Mouse (Mus musculus): ENCODE measurements around the gene Ddc. TPM values are rescaled to one million over a fixed set of nuclear protein-coding genes. Genes with fewer than 3 reads are reported as not detected.

The Ddc gene
- polyA plus RNA-seq, 1 experiment from 2014 or later, result 19.2 TPM

DNA sequence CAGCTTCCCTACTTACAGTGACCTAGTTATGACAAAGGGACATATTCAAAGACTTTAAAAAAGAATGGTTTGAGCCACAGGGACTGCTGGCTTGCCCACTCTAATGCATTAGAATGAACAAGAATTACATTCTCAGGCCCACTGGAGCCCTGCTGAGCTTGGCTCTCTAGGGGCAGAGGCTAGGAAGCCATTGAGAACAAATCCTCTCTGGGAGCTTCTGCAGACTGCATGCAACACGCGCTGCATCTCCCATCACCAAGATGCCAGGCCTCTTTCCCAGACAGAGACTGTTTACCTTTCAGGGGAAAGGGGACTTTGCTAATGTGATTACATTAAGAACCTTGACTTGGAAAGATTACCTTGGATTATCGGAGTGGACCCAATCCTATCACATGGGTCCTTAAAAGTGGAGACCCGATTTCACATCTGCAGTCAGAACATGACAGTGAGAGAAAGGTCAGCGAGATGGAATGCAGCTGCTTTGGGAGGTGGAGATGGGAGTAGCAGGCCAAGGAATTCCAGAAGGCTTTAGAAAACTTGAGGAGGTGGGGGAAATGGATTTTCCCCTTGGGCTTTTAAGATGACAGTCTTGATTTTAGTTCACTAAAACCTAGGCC lies 26.6 kb downstream of the Ddc start:
- Histone ChIP-seq H3K4me2 (replicated peaks; ENCODE audit: low read depth) (no peak overlapping the region), H3K9me3 (ENCODE audit: control insufficient read depth) (no peaks in the 10 kb centered on the region), H3K36me3 (ENCODE audit: control insufficient read depth, insufficient read depth) (no peaks in the 10 kb centered on the region), H3K9ac (ENCODE audit: low read depth, low read length) (no peak overlapping the region), H3K4me3 (ENCODE audit: low read depth, low read length) (no peak overlapping the region), H3K27ac (ENCODE audit: low read depth, low read length) (no peak overlapping the region), H3K27me3 (replicated peaks; ENCODE audit: control insufficient read depth, insufficient read depth, low read length) (no peaks in the 10 kb centered on the region), H3K4me1 (replicated peaks; ENCODE audit: control insufficient read depth, insufficient read depth, low read length) (peaks cover 2% of the 10 kb centered on the region; the same call in 1 of the 2 replicates)
- ATAC-seq, result no peak
- 46% methylated on average over 5 of the region's 5 CpGs for WGBS
- no peak for TF ChIP-seq CTCF (IDR thresholded peaks at IDR 0.05; ENCODE audit: low read depth)

DNA sequence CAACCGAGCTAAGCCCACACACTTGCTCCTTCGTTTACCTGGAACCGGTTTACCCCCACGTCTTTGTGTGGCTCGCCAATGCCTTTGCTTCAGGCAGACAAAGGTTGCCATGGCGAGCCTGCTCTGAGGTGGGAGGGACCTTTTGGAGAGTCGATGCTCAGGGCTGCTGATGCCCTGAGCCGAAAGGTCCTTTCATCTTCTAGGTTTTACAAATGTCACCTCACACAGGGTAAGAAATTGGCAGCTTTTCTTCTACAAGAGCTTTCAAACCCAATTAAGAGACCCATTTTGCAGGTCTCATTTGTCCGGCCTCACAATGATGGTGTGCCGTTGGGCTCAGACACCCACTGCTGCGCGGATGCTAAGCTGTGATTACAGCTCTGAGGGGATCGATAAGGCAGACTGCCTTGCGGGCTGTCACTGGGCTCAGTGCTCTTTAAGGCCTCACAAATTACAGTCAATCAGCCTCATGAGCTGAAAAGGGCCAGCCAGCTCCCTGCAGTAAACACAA lies 29.9 kb downstream of the Ddc start:
- no peak overlapping the region for H3K4me2 ChIP-seq (replicated peaks; ENCODE audit: low read depth)

DNA sequence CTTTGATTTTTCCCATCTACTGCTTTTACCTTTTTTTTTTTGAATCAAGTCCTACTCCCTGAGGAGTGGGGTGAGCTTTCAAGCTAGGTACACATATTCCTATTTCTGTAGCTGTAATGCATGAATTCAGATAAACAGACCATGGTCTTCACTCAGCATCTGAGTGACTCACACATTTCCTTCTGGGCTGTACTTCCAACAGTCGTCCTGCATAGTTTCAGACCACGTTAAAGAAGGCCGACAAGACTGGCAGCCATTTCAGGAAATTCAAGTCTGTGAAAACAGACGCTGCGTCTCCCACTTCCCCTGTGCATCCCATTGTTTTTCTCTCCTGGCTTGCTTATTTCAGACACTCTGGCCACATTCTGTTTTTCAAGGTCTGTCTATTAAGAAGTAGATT lies 31.2 kb downstream of the Ddc start:
- H3K4me3 ChIP-seq (ENCODE audit: low read depth, low read length), result no peak overlapping the region
- no peaks in the 10 kb centered on the region for H3K27me3 ChIP-seq (replicated peaks; ENCODE audit: control insufficient read depth, insufficient read depth, low read length)
- ATAC-seq, result no peak
- no peak overlapping the region for H3K9ac ChIP-seq (ENCODE audit: low read depth, low read length)
- H3K4me1 ChIP-seq (replicated peaks; ENCODE audit: control insufficient read depth, insufficient read depth, low read length), result peaks cover 1% of the 10 kb centered on the region; the same call in 1 of the 2 replicates
- H3K4me2 ChIP-seq (replicated peaks; ENCODE audit: low read depth), result no peak overlapping the region
- no peaks in the 10 kb centered on the region for H3K9me3 ChIP-seq (ENCODE audit: control insufficient read depth)
- 62% methylated on average over 5 of the region's 5 CpGs for WGBS
- H3K27ac ChIP-seq (ENCODE audit: low read depth, low read length), result no peak overlapping the region
- TF ChIP-seq CTCF (IDR thresholded peaks at IDR 0.05; ENCODE audit: low read depth), result no peak
- H3K36me3 ChIP-seq (ENCODE audit: control insufficient read depth, insufficient read depth), result no peaks in the 10 kb centered on the region; the same call in 1 of the 2 replicates

More for the DNA sequence above, 29.9 kb downstream of the Ddc start:
- ATAC-seq, result no peak
- H3K4me1 ChIP-seq (replicated peaks; ENCODE audit: control insufficient read depth, insufficient read depth, low read length), result peaks cover 2% of the 10 kb centered on the region; the same call in 1 of the 2 replicates
- H3K4me3 ChIP-seq (ENCODE audit: low read depth, low read length), result no peak overlapping the region
- H3K9me3 ChIP-seq (ENCODE audit: control insufficient read depth), result no peaks in the 10 kb centered on the region
- H3K9ac ChIP-seq (ENCODE audit: low read depth, low read length), result no peak overlapping the region
- no peaks in the 10 kb centered on the region for H3K27me3 ChIP-seq (replicated peaks; ENCODE audit: control insufficient read depth, insufficient read depth, low read length)
- TF ChIP-seq CTCF (IDR thresholded peaks at IDR 0.05; ENCODE audit: low read depth), result no peak
- no peaks in the 10 kb centered on the region; the same call in 1 of the 2 replicates for H3K36me3 ChIP-seq (ENCODE audit: control insufficient read depth, insufficient read depth)
- no peak overlapping the region for H3K27ac ChIP-seq (ENCODE audit: low read depth, low read length)
- 48% methylated on average over 14 of the region's 14 CpGs for WGBS

DNA sequence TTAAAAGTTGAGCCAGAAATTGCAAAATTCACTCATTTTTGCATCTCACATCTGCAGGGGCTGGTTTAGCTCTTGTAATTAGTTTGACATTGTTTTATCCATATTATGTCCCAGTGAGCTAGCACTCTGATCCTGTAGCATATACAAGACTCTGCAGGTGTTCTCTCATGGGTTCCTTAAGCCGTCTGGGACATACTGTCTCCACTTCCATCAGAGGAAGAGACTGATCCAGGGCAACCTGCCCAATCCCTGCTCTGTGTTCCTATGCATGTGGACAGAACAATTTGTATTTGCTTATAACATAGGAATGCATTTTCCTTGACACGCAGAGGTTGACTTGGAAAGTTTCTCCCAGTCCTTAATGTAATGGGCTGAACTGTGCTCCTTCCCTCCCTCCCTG lies 32.8 kb downstream of the Ddc start:
- Histone ChIP-seq H3K4me1 (replicated peaks; ENCODE audit: control insufficient read depth, insufficient read depth, low read length) (no peaks in the 10 kb centered on the region), H3K27me3 (replicated peaks; ENCODE audit: control insufficient read depth, insufficient read depth, low read length) (no peaks in the 10 kb centered on the region), H3K36me3 (ENCODE audit: control insufficient read depth, insufficient read depth) (no peaks in the 10 kb centered on the region; the same call in 1 of the 2 replicates), H3K9me3 (ENCODE audit: control insufficient read depth) (no peaks in the 10 kb centered on the region), H3K4me3 (ENCODE audit: low read depth, low read length) (no peak overlapping the region), H3K9ac (ENCODE audit: low read depth, low read length) (no peak overlapping the region), H3K4me2 (replicated peaks; ENCODE audit: low read depth) (no peak overlapping the region), H3K27ac (ENCODE audit: low read depth, low read length) (no peak overlapping the region)
- TF ChIP-seq CTCF (IDR thresholded peaks at IDR 0.05; ENCODE audit: low read depth), result no peak
- no peak for ATAC-seq
- 71% methylated on average over 2 of the region's 2 CpGs for WGBS

DNA sequence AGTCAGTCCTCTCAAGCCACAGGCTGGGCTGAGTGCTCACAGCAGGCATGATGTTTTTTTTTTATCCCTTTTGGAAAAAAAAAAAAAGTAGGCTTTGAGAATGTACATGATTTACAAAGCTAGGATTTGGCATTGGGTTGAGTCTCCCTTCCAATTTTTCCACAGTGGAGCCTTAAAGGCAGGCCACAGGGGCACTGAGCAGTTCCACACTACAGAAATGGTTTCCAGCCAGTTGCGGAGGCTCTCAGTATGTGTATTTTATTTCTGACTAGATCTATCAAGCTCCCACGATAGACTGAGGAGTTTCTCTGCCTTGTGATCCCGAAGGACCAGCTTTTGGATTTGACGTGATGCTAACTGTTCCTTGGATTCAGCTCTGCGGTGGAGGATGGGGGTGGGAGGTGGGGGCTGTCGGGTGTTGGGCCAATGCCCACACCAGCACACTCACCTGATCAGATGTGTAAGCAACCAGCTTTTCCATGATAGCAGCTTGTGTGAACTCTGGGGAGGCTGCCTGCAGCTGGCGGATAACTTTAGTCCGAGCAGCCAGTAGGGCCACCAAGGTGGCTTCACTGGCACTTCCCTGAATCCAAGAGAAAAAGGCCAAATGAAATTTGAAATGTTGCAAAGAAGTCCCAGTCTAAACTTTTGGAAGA lies 33.4 kb downstream of the Ddc start:
- no peak for ATAC-seq
- no peak overlapping the region for H3K27ac ChIP-seq (ENCODE audit: low read depth, low read length)
- H3K4me2 ChIP-seq (replicated peaks; ENCODE audit: low read depth), result no peak overlapping the region
- H3K9ac ChIP-seq (ENCODE audit: low read depth, low read length), result no peak overlapping the region
- no peaks in the 10 kb centered on the region for H3K9me3 ChIP-seq (ENCODE audit: control insufficient read depth)
- no peaks in the 10 kb centered on the region for H3K27me3 ChIP-seq (replicated peaks; ENCODE audit: control insufficient read depth, insufficient read depth, low read length)
- H3K4me3 ChIP-seq (ENCODE audit: low read depth, low read length), result no peak overlapping the region
- WGBS, result 81% methylated on average over 8 of the region's 8 CpGs
- H3K36me3 ChIP-seq (ENCODE audit: control insufficient read depth, insufficient read depth), result no peaks in the 10 kb centered on the region; the same call in 1 of the 2 replicates
- TF ChIP-seq CTCF (IDR thresholded peaks at IDR 0.05; ENCODE audit: low read depth), result no peak
- no peaks in the 10 kb centered on the region for H3K4me1 ChIP-seq (replicated peaks; ENCODE audit: control insufficient read depth, insufficient read depth, low read length)

DNA sequence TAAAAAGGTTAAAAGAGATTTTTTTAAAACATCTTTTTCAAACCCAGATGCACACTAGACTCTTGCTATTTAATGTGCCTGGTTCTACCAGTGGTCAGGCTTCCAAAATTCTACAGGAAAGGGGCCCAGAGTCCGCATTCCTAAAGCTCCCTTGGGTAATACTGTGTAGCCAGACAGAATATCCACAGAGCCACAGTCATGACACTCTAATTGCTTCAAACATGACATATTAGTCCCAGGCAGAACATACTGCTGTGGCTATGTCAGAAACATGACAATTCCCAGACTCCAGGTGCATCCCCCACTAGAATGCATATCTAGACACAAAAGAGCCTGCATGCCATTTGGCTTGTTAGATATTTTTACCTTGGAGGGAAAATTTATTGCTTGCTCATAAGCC lies 35.4 kb downstream of the Ddc start:
- TF ChIP-seq CTCF (IDR thresholded peaks at IDR 0.05; ENCODE audit: low read depth), result no peak
- ATAC-seq, result no peak
- H3K27ac ChIP-seq (ENCODE audit: low read depth, low read length), result no peak overlapping the region
- no peak overlapping the region for H3K9ac ChIP-seq (ENCODE audit: low read depth, low read length)
- no peak overlapping the region for H3K4me3 ChIP-seq (ENCODE audit: low read depth, low read length)
- 80% methylated on average over 1 of the region's 1 CpGs for WGBS
- H3K36me3 ChIP-seq (ENCODE audit: control insufficient read depth, insufficient read depth), result peaks cover 4% of the 10 kb centered on the region; the same call in 1 of the 2 replicates
- H3K4me1 ChIP-seq (replicated peaks; ENCODE audit: control insufficient read depth, insufficient read depth, low read length), result no peaks in the 10 kb centered on the region
- no peak overlapping the region for H3K4me2 ChIP-seq (replicated peaks; ENCODE audit: low read depth)
- H3K27me3 ChIP-seq (replicated peaks; ENCODE audit: control insufficient read depth, insufficient read depth, low read length), result no peaks in the 10 kb centered on the region
- no peaks in the 10 kb centered on the region for H3K9me3 ChIP-seq (ENCODE audit: control insufficient read depth)
